12 mouse cellular contexts compared by ENCODE assay signal in the genomic region with DNA sequence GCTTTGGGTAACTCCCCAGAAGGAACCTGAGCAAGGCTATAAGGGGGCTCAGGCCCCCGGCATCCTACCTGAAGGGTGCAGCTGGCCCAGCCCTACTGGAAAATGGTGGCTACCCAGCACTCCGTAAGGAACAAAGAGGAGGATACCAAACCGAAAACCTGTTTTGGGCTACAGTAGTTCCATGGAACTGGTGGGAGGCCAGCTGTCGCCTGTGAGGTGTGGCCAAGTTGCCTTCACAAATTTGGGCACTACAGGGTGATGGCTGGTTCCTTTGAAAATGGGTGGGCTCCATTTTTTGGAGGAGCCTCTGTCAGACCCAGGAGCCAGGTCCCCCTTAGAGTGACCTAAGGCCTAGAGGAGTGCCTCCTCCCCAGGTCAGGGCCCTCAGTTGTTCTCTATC.
DNase-seq lines count a peak whose midpoint lies in the region; ATAC-seq and TF ChIP-seq lines count a peak whose summit lies in the region.
"Had no signal": no experiment of that assay in that cellular context is flagged by ENCODE, and none has a peak within 500 bp of the region (broad histone marks: within the 10 kb centered on the region; RNA-seq: fewer than 3 reads in every experiment).

No protein-coding gene starts in this region.

- peaks cover 6% of the 10 kb centered on the region for H3K36me3 ChIP-seq in heart, embryonic 10.5 days
- no peaks in the 10 kb centered on the region for H3K36me3 ChIP-seq in kidney, postnatal 0 days (ENCODE audit: insufficient read depth, low read length)
- H3K36me3 ChIP-seq in kidney, adult 2 months (ENCODE audit: control insufficient read depth, insufficient read depth, low read length), result no peaks in the 10 kb centered on the region
- H3K36me3 ChIP-seq in intestine, embryonic 16.5 days (ENCODE audit: control insufficient read depth, insufficient read depth, low read length), result peaks cover 4% of the 10 kb centered on the region; the same call in 1 of the 2 replicates

- H3K9me3 ChIP-seq in heart, embryonic 10.5 days, result no peaks in the 10 kb centered on the region
- no peaks in the 10 kb centered on the region for H3K9me3 ChIP-seq in kidney, postnatal 0 days (replicated peaks; ENCODE audit: low read length)
- H3K9me3 ChIP-seq in intestine, embryonic 16.5 days (ENCODE audit: control insufficient read depth, low read length), result no peaks in the 10 kb centered on the region

- 89% methylated on average over 4 of the region's 4 CpGs for WGBS in heart, embryonic 10.5 days
- WGBS in kidney, postnatal 0 days, result 95% methylated on average over 4 of the region's 4 CpGs
- WGBS in kidney, adult 2 months, result 95% methylated on average over 4 of the region's 4 CpGs
- WGBS in intestine, embryonic 16.5 days, result 95% methylated on average over 4 of the region's 4 CpGs

- H3K4me1 ChIP-seq in heart, embryonic 10.5 days, result peaks cover 73% of the 10 kb centered on the region
- H3K4me1 ChIP-seq in kidney, postnatal 0 days (replicated peaks; ENCODE audit: insufficient read depth, low read length), result peaks cover 32% of the 10 kb centered on the region
- peaks cover 14% of the 10 kb centered on the region for H3K4me1 ChIP-seq in kidney, adult 2 months (ENCODE audit: control insufficient read depth, insufficient read depth, low read length)
- H3K4me1 ChIP-seq in cortical plate, adult 2 months (ENCODE audit: control insufficient read depth, insufficient read depth, low read length), result peaks cover 12% of the 10 kb centered on the region
- H3K4me1 ChIP-seq in intestine, embryonic 16.5 days (ENCODE audit: control insufficient read depth, insufficient read depth, low read length), result peaks cover 37% of the 10 kb centered on the region

- peak overlapping the region; percentile 94 for H3K27ac ChIP-seq in heart, embryonic 10.5 days
- peak overlapping the region; percentile 94 for H3K27ac ChIP-seq in kidney, postnatal 0 days
- no peak overlapping the region for H3K27ac ChIP-seq in kidney, adult 2 months (ENCODE audit: insufficient read depth, low read depth, low read length)
- H3K27ac ChIP-seq in cortical plate, adult 2 months (ENCODE audit: insufficient read depth, low read length), result peak overlapping the region; percentile 55
- H3K27ac ChIP-seq in intestine, embryonic 16.5 days (ENCODE audit: low read length), result 0 out of 2 replicates have a peak overlapping the region, but pooled peaks have one; percentile 86
- H3K27ac ChIP-seq: liver, embryonic 14.5 days had no signal

- H3K4me3 ChIP-seq in heart, embryonic 10.5 days, result no peak overlapping the region
- H3K4me3 ChIP-seq in kidney, postnatal 0 days (replicated peaks; ENCODE audit: low read depth, low read length), result no peak overlapping the region
- H3K4me3 ChIP-seq in kidney, adult 2 months (ENCODE audit: insufficient read depth, low read depth, low read length), result no peak overlapping the region
- no peak overlapping the region for H3K4me3 ChIP-seq in cortical plate, adult 2 months (ENCODE audit: insufficient read depth, low read length)
- H3K4me3 ChIP-seq in intestine, embryonic 16.5 days (ENCODE audit: low read length), result no peak overlapping the region

- ATAC-seq in kidney, postnatal 0 days (replicated peaks; ENCODE audit: low FRiP score, low read depth), result no peak
- ATAC-seq in intestine, embryonic 16.5 days, result no peak
- no peak for ATAC-seq in inflammation-experienced regulatory T-cells, adult 6 months

- intact Hi-C loops in heart, postnatal 36 days (cut with DNase I), result loop anchor here (2.0 to 10.0 kb wide), 3 partner anchors 20 to 140 kb away; partner anchors contain the start of gene Oat

- no peaks in the 10 kb centered on the region for H3K27me3 ChIP-seq in heart, embryonic 10.5 days (ENCODE audit: insufficient read depth, poor library complexity, severe bottlenecking)
- H3K27me3 ChIP-seq in kidney, postnatal 0 days (ENCODE audit: insufficient read depth, low read length), result no peaks in the 10 kb centered on the region
- no peaks in the 10 kb centered on the region for H3K27me3 ChIP-seq in kidney, adult 2 months (replicated peaks; ENCODE audit: control insufficient read depth, insufficient read depth, low read length)
- H3K27me3 ChIP-seq in intestine, embryonic 16.5 days (replicated peaks; ENCODE audit: control insufficient read depth, insufficient read depth, low read length), result no peaks in the 10 kb centered on the region

- no peak for TF ChIP-seq POLR2A in kidney, adult 2 months (IDR thresholded peaks at IDR 0.05; ENCODE audit: low read depth, low read length)
- no peak for TF ChIP-seq POLR2A in cortical plate, adult 2 months (IDR thresholded peaks at IDR 0.05; ENCODE audit: extremely low read depth, insufficient read depth, low read length)

- no peak overlapping the region for H3K9ac ChIP-seq in kidney, postnatal 0 days (ENCODE audit: low read depth, low read length)
- 0 out of 2 replicates have a peak overlapping the region, but pooled peaks have one; percentile 1 for H3K9ac ChIP-seq in intestine, embryonic 16.5 days (ENCODE audit: low read depth, low read length)
- H3K9ac ChIP-seq: liver, embryonic 14.5 days had no signal

- H3K4me2 ChIP-seq in kidney, postnatal 0 days (ENCODE audit: low read length), result no peak overlapping the region
- no peak overlapping the region for H3K4me2 ChIP-seq in intestine, embryonic 16.5 days (ENCODE audit: low read depth, low read length)

- DNase-seq in heart, embryonic 10.5 days (ENCODE audit: low spot score), result no peak
- no peak for DNase-seq in heart, postnatal 36 days
- DNase-seq in kidney, postnatal 0 days (ENCODE audit: low spot score), result no peak
- DNase-seq in kidney, adult 2 months, result no peak
- DNase-seq in testis, postnatal 14 days (ENCODE audit: low spot score), result no peak
- DNase-seq: gastrocnemius, postnatal 25 days; right cerebral cortex, postnatal 25 days; thymus, postnatal 25 days had no signal

- TF ChIP-seq CTCF in kidney, postnatal 0 days (IDR thresholded peaks at IDR 0.05; ENCODE audit: low read depth), result no peak
- TF ChIP-seq CTCF in kidney, adult 2 months (conservative IDR thresholded peaks at IDR 0.05; ENCODE audit: insufficient read depth, insufficient read length, low read depth, low read length), result no peak
- TF ChIP-seq CTCF in cortical plate, adult 2 months (IDR thresholded peaks at IDR 0.05; ENCODE audit: extremely low read depth, insufficient read depth, low read length), result no peak
